Mouse (Mus musculus) heart, postnatal 0 days (tissue): ENCODE results near the gene Cenpf.

Experiments used
- CTCF ChIP-seq: IDR thresholded peaks from 2 replicates; pipeline ENCODE4 v1.5.1; 2016; ENCODE audit warnings: antibody characterized with exemption, control low read depth, low read depth
- EP300 ChIP-seq: IDR thresholded peaks from 2 replicates; pipeline ENCODE4 v1.6.1; 2016; ENCODE audit warnings: antibody characterized with exemption, low read depth

GRCm38 (mm10) chr1:189717546-189717945 is 29.7 kb upstream of the Cenpf start:
- TF ChIP-seq EP300: no peak
- TF ChIP-seq CTCF: no peak
